Mouse (Mus musculus) limb, embryonic 15.5 days (tissue): ENCODE measurements around the gene Fam43b. TPM values are rescaled to one million over a fixed set of nuclear protein-coding genes. Genes with fewer than 3 reads are reported as not detected.
"Not testable (repeated sequence)": the region's sequence is repeated elsewhere in the genome, so short reads cannot be mapped to it uniquely, and the experiment has no call there.

Experiments
- ATAC-seq: fragments of 200-750 bp; cut with Nextera tagmentation; 2 replicates; pipeline ENCODE4 v1.8.0; 2017; ENCODE audit warnings: low read depth, moderate TSS enrichment; ENCODE audit not compliant: insufficient number of reproducible peaks, low FRiP score, low TSS enrichment
- H3K27ac ChIP-seq: fragments of 300-500 bp; sonication (generic); 2 replicates; pipeline ENCODE4 v1.5.1; 2015; ENCODE audit warnings: moderate library complexity, mild to moderate bottlenecking, inconsistent platforms
- H3K27me3 ChIP-seq: fragments of 300-500 bp; sonication (generic); 2 replicates; pipeline ENCODE4 v1.6.1; 2015; ENCODE audit warnings: inconsistent platforms
- H3K36me3 ChIP-seq: fragments of 300-500 bp; sonication (generic); 2 replicates; pipeline ENCODE4 v1.6.1; 2015; ENCODE audit warnings: inconsistent platforms
- H3K4me1 ChIP-seq: fragments of 300-500 bp; sonication (generic); 2 replicates; pipeline ENCODE4 v1.6.1; 2015; ENCODE audit warnings: inconsistent platforms
- H3K4me2 ChIP-seq: fragments of 300-500 bp; sonication (generic); 2 replicates; pipeline ENCODE4 v1.6.1; 2015; ENCODE audit warnings: mild to moderate bottlenecking, inconsistent platforms
- H3K4me3 ChIP-seq: fragments of 300-500 bp; sonication (generic); 2 replicates; pipeline ENCODE4 v1.5.1; 2015; ENCODE audit warnings: mild to moderate bottlenecking, inconsistent platforms
- H3K9ac ChIP-seq: fragments of 300-500 bp; sonication (generic); 2 replicates; pipeline ENCODE4 v1.6.1; 2015; ENCODE audit warnings: inconsistent platforms
- H3K9me3 ChIP-seq: fragments of 300-500 bp; sonication (generic); 2 replicates; pipeline ENCODE4 v1.6.1; 2016; ENCODE audit warnings: inconsistent platforms
- WGBS: fragments of 180-500 bp; shearing (Covaris S2); methylation state at CpG from one replicate; pipeline ENCODE4 v1.1.7; 2015; 5-methylcytosine and 5-hydroxymethylcytosine counted together
- polyA plus RNA-seq: library from polyadenylated mRNA; unstranded; fragments of >200 nt; fragmentation: Nextera tagmentation; extraction: Ambion mirVana; gene quantifications from 2 replicates; pipeline ENCODE4 v1.2.1, GENCODE M21; 2015

The Fam43b gene
- 0.09 and 0.12 TPM in 2 replicates for polyA plus RNA-seq

DNA sequence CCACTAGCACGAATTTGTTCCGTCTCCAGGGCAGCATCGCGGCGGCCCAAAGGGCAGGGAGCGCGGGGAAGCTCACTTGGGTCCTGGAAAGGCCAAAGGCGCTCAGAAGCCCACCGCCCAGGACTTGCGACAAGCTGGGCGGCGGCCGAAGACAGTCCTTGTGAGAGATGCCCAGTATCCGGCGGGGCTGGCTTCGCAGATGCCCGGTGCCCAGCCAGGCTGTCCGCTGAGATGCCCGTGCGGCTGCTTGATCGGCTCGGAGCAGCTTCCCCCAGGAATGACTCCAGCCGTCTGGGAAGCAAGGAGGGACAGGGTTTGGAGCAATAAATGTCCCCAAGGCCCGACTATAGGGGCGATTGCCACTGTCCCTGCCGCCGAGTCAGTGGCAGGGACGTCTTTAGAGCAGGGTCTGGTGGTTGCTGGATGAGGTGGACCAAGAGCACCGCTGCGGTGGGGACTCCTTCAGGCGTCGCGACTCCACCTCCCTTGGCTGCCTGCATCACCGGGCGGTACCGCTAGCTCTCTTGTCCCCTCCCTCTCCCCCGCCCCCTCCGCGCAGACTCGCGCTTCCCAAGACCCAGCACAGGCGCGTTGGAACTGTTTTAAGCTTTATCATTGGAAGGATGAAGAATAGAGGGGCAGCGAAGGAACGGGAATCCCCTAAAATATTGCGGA lies at the start of gene Fam43b:
Fam43b (minus strand) TSS at position 558 of the 675 bp plus-strand sequence.
- peaks cover 90% of the 10 kb centered on the region for H3K27me3 ChIP-seq
- WGBS, result 1% methylated on average over 45 of the region's 46 CpGs
- H3K4me3 ChIP-seq, result peak within 1 kb of the TSS; percentile 39
- H3K36me3 ChIP-seq, result no peaks in the 10 kb centered on the region
- no peak within 1 kb of the TSS for H3K27ac ChIP-seq
- H3K4me2 ChIP-seq, result peak within 1 kb of the TSS; percentile 79
- ATAC-seq, result no peak
- H3K4me1 ChIP-seq, result peaks cover 20% of the 10 kb centered on the region
- H3K9ac ChIP-seq, result no peak within 1 kb of the TSS
- no peaks in the 10 kb centered on the region for H3K9me3 ChIP-seq

DNA sequence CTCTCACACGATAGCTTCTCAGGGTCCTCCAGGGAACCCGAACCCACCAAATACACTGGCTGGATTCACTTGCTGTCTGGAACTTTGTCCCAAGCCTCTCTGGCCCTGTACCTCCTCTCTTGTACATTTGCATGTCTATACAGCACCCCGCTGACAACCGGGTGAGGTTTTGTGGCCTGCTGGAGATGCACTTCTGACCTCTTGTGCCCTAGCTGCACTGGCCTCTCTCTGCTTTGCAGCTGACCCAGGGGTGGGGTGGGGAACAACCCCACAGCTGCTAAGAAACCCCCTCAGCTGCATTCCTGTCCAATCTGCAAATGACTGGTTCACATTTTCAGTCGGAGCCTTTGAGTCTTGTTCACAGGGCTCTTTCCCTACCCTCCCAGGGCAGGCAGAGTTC lies 48.6 kb upstream of the Fam43b start:
- H3K4me2 ChIP-seq, result no peak overlapping the region
- H3K27ac ChIP-seq, result no peak overlapping the region
- peaks cover 17% of the 10 kb centered on the region for H3K36me3 ChIP-seq
- ATAC-seq, result no peak
- H3K4me1 ChIP-seq, result peaks cover 3% of the 10 kb centered on the region
- no peak overlapping the region for H3K9ac ChIP-seq
- H3K9me3 ChIP-seq, result no peaks in the 10 kb centered on the region
- H3K27me3 ChIP-seq, result peaks cover 16% of the 10 kb centered on the region
- 22% methylated on average over 5 of the region's 5 CpGs for WGBS
- no peak overlapping the region for H3K4me3 ChIP-seq

DNA sequence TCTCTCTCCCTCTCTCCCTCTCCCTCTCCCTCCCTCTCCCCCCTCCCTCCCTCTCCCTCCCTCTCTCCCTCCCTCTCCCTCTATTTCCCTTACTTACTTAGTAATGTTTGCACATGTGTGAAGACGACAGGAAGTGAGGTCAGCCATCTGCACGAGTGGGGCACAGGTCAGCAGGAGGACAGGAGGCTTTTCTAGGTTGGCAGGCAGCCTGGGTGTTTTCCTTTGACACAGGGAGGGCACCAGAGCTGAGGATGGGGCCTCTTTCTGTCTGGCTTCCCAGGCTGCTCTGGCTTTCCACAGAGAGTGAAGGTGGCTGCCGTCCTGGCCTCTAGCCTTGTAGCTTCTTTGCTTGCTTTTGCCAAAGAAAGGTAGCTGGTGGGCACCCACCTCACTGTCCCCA lies 43.7 kb upstream of the Fam43b start:
- peaks cover 2% of the 10 kb centered on the region; the same call in 1 of the 2 replicates for H3K27me3 ChIP-seq
- peaks cover 51% of the 10 kb centered on the region for H3K36me3 ChIP-seq
- no peak for ATAC-seq
- no peak overlapping the region for H3K4me2 ChIP-seq
- no peak overlapping the region for H3K27ac ChIP-seq
- 0 out of 2 replicates have a peak overlapping the region, but pooled peaks have one; percentile 8 for H3K9ac ChIP-seq
- 64% methylated on average over 3 of the region's 3 CpGs for WGBS
- H3K9me3 ChIP-seq, result no peaks in the 10 kb centered on the region
- H3K4me3 ChIP-seq, result no peak overlapping the region
- peaks cover 9% of the 10 kb centered on the region for H3K4me1 ChIP-seq

DNA sequence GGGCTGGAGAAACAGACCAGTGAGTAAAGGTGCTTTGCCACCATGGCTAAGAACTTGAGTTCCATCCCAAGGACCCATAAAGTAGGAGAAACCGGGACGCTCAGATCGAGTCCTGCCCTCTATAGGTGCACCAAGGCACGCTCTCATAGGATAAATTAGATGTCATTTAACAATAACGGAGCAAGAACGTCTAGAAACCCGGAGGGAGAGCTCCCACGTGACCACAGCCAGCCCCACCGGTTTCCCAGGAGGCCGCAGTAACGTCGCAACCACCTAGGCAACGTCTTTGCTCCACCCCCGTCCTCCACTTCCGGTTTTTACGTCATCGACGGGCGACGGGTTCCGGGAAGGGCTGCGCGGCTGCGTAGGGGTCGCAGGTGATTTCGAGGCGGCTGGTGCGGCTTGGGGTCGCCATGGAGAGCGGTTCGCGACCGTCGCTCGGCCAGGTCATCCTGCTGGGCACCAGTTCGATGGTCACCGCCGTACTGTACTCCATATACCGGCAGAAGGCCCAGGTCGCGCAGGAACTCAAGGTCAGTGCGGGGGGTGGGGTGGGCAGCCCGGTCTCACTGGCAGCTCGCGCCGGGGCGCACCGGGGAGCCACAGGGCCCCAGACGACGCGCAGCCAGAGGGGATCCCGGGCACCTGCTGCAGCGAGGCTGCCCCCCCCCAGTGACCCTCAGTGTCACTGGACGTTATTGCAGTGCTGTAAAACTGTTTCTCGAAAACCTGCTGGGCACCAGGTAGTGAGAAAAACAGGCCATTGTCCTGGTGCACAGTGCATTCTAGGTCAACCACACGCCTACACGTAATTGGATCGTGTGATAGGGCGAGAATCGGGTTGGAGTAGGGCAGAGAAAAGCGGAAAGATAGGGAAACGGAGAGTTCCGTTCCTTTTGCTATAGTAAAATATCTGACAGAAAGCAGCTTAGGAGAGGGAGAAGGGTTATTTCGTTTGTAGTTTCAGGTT lies 38.3 kb upstream of the Fam43b start, which contains the start of gene Mul1:
Mul1 (plus strand) TSS at position 325 of the 970 bp plus-strand sequence.
- Histone ChIP-seq H3K9ac (peak within 1 kb of the TSS; percentile 72), H3K36me3 (peaks cover 32% of the 10 kb centered on the region), H3K27ac (peak within 1 kb of the TSS; percentile 55), H3K4me1 (peaks cover 14% of the 10 kb centered on the region), H3K4me2 (peak within 1 kb of the TSS; percentile 84), H3K9me3 (no peaks in the 10 kb centered on the region), H3K27me3 (peaks cover 4% of the 10 kb centered on the region; the same call in 1 of the 2 replicates), H3K4me3 (peak within 1 kb of the TSS; percentile 95)
- WGBS, result 1% methylated on average over 64 of the region's 64 CpGs
- peak; percentile 89 for ATAC-seq

DNA sequence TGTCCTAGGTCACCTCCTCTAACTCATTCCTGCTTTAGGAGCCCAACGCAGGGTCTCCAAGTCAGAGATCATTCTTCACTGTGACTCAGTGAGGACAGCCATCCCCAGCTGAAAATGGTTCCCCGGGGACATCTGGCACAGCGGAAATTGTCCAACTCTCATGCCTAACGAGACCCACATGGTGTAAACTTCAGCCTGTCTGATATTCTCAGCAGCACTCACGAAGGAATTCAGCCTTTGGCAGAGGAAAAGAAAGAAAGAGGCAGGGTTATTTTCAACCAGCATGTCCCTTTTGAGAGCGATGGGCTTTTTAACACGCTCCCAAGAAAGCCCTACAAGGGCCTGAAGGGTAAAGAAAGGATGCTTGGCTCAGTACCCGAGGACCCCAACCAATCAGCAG lies 35.0 kb upstream of the Fam43b start:
- H3K36me3 ChIP-seq, result no peaks in the 10 kb centered on the region
- no peak overlapping the region for H3K9ac ChIP-seq
- 30% methylated on average over 8 of the region's 8 CpGs for WGBS
- ATAC-seq, result no peak
- no peak overlapping the region for H3K4me3 ChIP-seq
- peaks cover 14% of the 10 kb centered on the region for H3K4me1 ChIP-seq
- no peaks in the 10 kb centered on the region for H3K9me3 ChIP-seq
- peaks cover 7% of the 10 kb centered on the region for H3K27me3 ChIP-seq
- H3K27ac ChIP-seq, result no peak overlapping the region
- no peak overlapping the region for H3K4me2 ChIP-seq

DNA sequence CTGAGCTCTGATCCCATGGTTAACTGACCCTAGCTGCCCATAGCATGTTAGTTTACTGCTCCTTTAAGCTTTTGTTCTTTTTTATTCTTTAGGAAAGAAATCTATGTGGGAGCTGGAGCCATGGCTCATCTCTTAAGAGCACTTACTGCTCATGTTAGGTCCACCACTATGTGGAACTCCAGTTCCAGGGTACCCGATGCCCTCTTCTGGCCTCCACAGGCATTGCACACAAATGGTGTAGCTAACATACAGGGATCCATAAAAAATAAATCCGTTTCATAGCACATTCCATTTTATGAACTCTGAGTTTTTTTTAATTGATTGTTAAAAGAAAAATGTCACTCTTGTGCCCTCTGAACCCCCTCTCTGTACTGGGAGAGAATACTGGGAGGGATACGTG lies 33.5 kb upstream of the Fam43b start:
- Histone ChIP-seq H3K4me2 (no peak overlapping the region), H3K4me3 (no peak overlapping the region), H3K4me1 (peaks cover 3% of the 10 kb centered on the region; the same call in 1 of the 2 replicates), H3K27me3 (peaks cover 7% of the 10 kb centered on the region), H3K9me3 (no peaks in the 10 kb centered on the region), H3K36me3 (no peaks in the 10 kb centered on the region), H3K27ac (no peak overlapping the region), H3K9ac (no peak overlapping the region)
- ATAC-seq, result no peak
- WGBS, result 42% methylated on average over 3 of the region's 3 CpGs

DNA sequence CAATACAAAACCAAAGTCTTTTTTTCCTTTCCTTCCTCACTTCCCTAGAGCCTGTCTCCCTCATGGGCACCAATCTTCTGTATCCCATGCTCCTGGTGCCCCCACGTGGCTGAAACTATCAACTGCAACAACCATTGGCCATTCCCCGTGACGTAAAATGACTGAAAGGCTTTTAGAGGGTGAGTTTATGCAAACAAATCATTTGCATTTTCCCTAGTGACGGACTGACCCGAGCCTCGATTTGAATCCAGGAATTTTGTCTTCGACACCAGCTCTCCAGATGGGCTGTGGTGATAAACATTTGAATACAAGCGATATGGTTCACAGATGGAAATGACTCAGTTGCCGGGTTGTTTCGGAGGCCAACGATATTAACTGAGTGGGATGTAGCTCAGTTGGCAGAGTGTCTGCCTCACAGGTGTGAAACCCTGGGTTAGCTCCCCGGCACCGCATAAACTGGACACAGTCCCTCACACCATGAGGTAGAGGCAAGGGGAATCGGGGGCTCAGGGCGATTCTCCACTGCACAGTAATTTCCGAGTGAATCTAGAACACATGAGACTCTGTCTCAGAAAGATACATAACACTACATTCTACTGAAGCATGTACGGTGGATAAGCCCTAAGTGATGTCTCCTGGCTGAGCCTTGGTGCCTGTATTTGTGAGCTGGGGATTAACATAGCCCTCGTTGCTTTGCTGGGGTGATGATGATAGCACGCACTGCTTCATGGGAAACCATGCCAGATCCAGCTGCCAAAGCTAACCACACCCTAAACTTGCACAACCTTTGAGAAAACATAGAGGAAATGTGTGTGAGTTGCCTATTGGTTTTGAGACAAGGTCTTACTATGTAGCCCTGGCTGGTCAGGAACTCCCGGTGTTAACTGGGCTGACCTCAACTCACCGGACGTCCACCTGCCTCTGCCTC lies 30.7 kb upstream of the Fam43b start:
- H3K9ac ChIP-seq, result no peak overlapping the region
- no peak overlapping the region for H3K4me2 ChIP-seq
- no peaks in the 10 kb centered on the region for H3K4me1 ChIP-seq
- no peaks in the 10 kb centered on the region for H3K9me3 ChIP-seq
- no peak for ATAC-seq
- 34% methylated on average over 22 of the region's 22 CpGs for WGBS
- H3K36me3 ChIP-seq, result no peaks in the 10 kb centered on the region
- no peak overlapping the region for H3K27ac ChIP-seq
- no peak overlapping the region for H3K4me3 ChIP-seq
- H3K27me3 ChIP-seq, result peaks cover 5% of the 10 kb centered on the region; the same call in 1 of the 2 replicates

DNA sequence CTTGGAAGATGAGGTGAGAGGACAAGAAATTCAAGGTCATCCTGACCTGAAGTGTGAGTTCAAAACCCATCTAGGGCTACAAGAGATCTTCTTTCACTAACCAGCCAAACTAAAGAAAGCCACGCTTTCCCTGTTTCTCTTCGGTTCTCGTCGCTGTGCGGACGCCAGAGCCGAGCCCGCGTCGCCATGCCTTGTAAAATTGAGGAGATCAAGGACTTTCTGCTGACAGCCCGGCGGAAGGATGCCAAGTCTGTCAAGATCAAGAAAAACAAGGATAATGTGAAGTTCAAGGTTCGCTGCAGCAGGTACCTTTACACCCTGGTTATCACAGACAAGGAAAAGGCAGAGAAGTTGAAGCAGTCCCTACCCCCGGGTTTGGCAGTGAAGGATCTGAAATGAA lies 29.3 kb upstream of the Fam43b start:
- not testable (repeated sequence) for H3K9me3 ChIP-seq, ATAC-seq, H3K4me2 ChIP-seq, H3K9ac ChIP-seq, H3K4me3 ChIP-seq, H3K4me1 ChIP-seq, H3K27ac ChIP-seq, H3K36me3 ChIP-seq
- WGBS, result 81% methylated on average over 14 of the region's 14 CpGs
- peaks cover 16% of the 10 kb centered on the region for H3K27me3 ChIP-seq

DNA sequence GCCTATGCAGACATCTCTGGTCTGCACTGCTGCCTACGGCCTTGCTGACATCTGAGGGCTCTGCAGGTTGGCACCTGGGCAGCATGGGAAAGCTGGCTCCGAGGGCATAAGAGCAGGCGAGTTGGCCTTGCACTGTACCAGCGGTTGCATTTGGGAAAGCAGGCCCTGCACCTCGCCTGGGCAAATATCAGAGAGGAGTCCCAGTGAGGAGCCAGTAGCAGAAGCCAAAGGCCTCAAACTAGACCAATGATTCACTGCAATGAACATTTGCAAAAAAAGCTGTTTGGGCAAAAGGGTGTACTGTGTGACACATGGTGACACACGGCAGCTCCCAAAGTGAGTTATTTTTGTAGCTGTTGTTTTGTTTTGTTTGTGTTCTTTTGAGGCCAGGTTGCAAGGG lies 28.7 kb upstream of the Fam43b start:
- no peak overlapping the region for H3K4me2 ChIP-seq
- peaks cover 16% of the 10 kb centered on the region for H3K27me3 ChIP-seq
- ATAC-seq, result no peak
- no peaks in the 10 kb centered on the region for H3K36me3 ChIP-seq
- no peaks in the 10 kb centered on the region for H3K4me1 ChIP-seq
- no peak overlapping the region for H3K27ac ChIP-seq
- H3K9me3 ChIP-seq, result no peaks in the 10 kb centered on the region
- H3K9ac ChIP-seq, result no peak overlapping the region
- no peak overlapping the region for H3K4me3 ChIP-seq
- 75% methylated on average over 6 of the region's 6 CpGs for WGBS

DNA sequence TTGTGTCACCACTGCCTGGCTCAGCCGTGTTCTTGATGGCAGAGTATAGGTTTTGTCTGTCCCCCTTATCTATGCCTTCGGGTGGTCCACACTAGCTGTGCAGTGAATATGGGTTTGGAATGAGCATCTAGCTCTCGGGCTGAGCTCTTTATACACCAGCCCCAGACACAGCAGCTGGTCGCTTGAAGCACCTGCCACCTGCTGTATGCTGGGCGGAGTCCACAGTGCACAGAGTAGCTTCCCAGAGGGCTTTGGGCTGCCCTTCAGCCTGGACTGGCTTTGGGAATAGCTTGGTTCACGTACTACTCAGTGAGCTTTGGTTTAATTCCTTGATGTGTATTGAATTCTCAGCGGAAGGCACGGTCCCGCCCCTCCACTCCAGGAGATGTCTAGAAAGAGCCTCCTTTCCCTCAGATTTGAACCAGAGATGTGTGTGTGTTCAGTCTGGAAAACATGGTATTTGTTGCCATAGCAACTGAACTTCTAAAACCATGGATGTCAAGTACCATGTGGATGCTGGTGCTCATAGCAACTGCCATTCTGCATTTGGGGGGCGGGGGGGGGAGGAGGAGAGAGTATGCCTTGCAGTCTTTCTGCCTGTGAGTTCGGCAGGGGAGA lies 22.1 kb upstream of the Fam43b start:
- H3K36me3 ChIP-seq, result no peaks in the 10 kb centered on the region
- no peaks in the 10 kb centered on the region for H3K9me3 ChIP-seq
- no peak for ATAC-seq
- H3K4me2 ChIP-seq, result no peak overlapping the region
- 61% methylated on average over 11 of the region's 11 CpGs for WGBS
- H3K9ac ChIP-seq, result no peak overlapping the region
- no peak overlapping the region for H3K27ac ChIP-seq
- H3K4me3 ChIP-seq, result no peak overlapping the region
- peaks cover 55% of the 10 kb centered on the region for H3K27me3 ChIP-seq
- no peaks in the 10 kb centered on the region for H3K4me1 ChIP-seq

DNA sequence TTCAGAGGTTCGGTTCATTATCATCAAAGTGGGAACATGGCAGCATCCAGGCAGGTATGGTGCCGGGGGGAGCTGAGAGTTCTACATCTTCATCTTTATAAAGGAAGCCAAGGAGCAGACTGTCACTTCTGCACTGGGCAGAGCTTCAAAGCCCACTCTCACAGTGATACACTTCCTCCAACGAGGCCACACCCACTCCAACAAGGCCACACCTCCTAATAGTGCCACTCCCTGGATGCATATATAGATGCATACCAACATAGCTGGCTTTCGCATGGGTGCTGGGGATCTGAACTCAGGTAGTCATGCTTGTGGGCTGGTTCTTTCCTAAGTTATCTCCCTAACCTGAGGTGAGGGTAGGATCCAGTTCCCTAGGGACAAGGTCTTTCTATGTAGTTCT lies 21.6 kb upstream of the Fam43b start:
- peaks cover 59% of the 10 kb centered on the region for H3K27me3 ChIP-seq
- no peak overlapping the region for H3K27ac ChIP-seq
- no peak overlapping the region for H3K4me2 ChIP-seq
- no peak overlapping the region for H3K9ac ChIP-seq
- H3K4me1 ChIP-seq, result no peaks in the 10 kb centered on the region
- H3K4me3 ChIP-seq, result no peak overlapping the region
- WGBS, result 83% methylated on average over 4 of the region's 4 CpGs
- H3K36me3 ChIP-seq, result no peaks in the 10 kb centered on the region
- H3K9me3 ChIP-seq, result no peaks in the 10 kb centered on the region
- ATAC-seq, result no peak
